Mouse (Mus musculus) urinary bladder, postnatal 25 days (tissue): ENCODE results near the gene Tma7.

Experiments
- DNase-seq: peaks from one replicate; pipeline ENCODE4 v3.0.0; 2022; ENCODE audit warnings: low spot score

Gene Tma7

DNA sequence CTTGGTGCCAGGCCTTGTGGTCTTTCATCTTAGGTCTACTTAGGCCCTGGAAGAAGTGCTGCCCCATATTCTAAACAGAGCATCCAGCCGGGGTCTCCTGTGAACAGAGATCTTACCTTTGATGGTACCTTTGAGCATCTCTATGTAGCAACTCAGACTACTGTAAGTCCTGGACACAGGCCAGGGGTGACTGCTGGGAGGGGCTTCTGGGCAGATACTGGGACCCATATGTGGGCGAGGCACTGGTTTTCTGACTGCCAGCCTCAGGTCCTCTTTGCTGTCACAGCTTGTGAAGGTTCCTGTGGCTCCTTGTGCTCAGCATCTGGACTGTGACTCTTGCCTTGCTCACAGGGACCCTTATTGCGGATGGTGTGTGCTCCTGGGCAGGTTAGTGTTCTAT, 20.2 kb upstream of the Tma7 start:
- no peak for DNase-seq

- no peak for DNase-seq
Observed at GRCm38 (mm10) chr9:109101933-109102445, 19.6 kb upstream of the Tma7 start.

GRCm38 (mm10) chr9:109100307-109100928, 18.0 kb upstream of the Tma7 start:
- no peak for DNase-seq

DNA sequence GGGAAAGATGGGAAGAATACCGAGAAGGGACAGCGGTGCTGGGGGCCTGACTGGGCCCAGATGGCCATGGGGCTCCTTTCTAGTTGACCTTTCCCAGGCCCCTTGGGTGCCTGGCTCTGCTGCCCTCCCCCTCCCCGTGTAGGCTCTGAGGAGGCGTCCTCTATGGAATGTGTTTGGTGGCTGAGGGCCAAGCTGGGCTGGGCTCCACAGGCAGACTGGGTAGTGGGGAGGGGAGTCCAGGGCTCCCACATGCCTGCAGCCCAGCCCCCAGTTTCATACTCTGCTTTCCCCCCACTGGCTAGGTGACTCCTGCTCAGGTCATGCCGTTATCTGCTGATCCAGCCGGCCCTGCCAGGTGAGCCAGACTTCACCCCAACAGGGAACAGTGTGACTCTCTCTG, 16.6 kb upstream of the Tma7 start:
- DNase-seq = no peak

- no peak for DNase-seq
Observed at GRCm38 (mm10) chr9:109098366-109098765, 16.0 kb upstream of the Tma7 start.

- no peak for DNase-seq
Observed at GRCm38 (mm10) chr9:109097831-109098230, 15.4 kb upstream of the Tma7 start.

DNA sequence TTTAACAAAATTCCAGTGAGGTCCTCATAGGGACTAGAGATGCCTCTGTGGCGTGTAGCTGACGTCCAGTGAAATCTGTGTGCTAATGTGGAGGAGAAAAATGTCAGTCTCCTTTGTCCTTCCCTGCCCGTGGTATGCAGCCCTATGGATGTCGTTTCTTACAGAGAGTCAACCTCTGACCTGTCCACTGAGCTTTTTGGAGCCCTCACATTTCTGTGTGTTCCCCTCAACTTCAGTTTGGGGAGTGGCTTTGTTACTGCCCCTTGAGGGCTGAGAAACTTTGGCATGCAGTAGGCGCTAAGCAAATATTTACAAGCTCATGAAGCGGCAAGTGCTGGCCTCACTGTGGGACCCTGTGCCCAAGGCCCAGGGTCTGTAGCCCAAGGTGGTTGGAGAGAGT, 14.9 kb upstream of the Tma7 start:
- no peak for DNase-seq

DNA sequence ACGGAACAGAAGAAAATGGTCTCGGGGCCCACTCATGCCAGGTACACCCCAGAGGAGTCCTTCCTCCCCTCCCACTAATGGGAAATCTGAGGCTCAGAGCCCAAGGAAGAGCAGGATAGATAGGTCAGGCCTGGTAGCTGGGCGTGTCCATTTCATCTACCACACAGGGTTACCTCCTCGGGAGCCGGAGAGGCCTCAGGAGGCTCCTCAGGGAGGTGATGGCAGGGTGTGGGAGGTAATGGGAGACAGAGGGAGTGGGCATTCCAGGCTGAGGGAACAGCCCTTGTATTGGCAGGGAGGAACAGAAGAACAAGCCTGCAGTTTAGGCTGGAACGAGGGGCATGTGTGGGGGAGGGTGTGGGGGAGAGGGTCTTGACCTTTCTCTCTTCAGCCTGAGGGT, 14.5 kb upstream of the Tma7 start:
- no peak for DNase-seq

- no peak for DNase-seq
Observed at GRCm38 (mm10) chr9:109096251-109096661, 13.9 kb upstream of the Tma7 start.

DNA sequence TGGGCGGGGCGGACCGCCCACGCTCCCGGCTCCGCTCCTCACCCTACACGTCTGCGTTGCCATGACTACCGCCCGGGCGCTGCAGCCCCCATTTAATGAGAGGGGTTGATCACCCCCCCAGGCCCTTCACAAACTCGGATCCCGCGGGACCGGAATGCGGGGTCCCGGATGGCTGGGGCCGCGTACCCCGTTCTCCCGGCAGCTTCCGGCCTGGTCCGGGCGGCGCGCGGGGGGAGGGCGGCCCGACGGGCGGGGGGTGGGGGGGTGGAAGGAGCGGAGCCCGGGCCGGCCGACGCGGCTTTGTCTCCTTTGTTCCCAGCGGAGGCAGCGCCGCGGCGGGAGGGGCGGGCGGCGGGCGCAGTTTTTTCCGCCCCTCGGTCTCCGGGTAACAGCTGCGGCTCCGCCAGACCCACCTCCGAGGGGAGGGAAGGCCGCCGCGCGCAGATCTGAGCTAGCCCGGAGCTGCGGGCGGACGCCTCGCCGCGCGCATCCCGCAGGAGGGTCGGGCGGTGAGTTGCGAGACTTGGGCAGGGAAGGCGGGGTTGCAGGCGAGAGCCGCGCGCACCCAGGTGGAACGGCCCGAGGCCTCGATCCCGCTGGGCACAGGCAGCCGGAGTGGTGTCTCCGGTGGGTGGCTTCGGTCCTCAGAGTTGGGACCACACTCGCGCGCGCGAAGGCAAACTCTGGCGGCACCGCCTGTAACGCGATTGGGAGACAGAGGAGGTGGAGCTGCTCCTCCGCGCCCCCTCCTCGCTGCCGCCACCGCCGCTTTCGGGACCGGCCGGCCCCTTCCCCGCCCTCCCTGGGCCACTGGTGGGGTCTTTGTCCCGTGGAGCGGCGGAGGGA, 13.0 kb upstream of the Tma7 start, which contains the start of gene Plxnb1:
Gene Plxnb1, plus strand, starts transcription at position 253 of the 846 bp plus-strand sequence.
- DNase-seq = peak; percentile 61

- no peak for DNase-seq
Observed at GRCm38 (mm10) chr9:109094553-109095136, 12.3 kb upstream of the Tma7 start.

DNA sequence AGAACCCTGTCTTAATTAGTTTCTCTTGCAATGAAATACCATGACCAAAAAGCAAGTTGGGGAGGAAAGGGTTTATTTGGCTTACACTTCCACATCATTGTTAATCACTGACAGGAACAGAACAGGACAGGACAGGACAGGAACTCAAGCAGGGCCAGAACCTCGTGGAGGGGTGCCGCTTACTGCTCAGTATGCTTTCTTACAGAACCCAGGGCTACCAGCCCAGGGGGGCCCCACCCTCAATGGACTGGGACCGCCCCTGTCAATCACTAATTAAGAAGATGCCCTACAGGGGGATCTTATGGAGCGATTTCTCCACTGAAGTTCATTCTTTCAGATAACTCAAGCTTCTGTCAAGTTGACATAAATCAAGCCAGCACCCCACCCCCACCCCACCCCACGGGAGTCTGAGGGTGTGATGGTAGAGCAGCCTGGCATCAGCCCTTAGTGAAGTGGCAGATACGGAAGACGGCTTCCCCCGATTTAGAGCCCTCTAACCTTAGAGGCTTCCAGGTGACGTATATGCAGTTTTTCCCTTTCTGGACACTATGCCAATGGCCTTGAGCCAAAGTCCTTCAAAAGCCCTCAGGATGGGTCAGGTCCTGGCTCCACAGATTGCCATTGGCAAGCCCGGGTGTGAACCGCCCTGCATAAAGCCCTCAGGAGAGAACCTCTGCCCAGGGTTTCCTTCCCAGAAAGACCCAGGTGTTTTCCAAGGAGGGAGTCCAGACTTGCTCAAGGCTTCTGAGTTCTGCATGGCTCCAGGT, 11.6 kb upstream of the Tma7 start:
- no peak for DNase-seq

GRCm38 (mm10) chr9:109092799-109093198, 10.4 kb upstream of the Tma7 start:
- no peak for DNase-seq

- DNase-seq = no peak
Observed at GRCm38 (mm10) chr9:109091802-109092201, 9.4 kb upstream of the Tma7 start.

- DNase-seq = peak; percentile 29
Observed at GRCm38 (mm10) chr9:109090446-109090845, 8.1 kb upstream of the Tma7 start.

DNA sequence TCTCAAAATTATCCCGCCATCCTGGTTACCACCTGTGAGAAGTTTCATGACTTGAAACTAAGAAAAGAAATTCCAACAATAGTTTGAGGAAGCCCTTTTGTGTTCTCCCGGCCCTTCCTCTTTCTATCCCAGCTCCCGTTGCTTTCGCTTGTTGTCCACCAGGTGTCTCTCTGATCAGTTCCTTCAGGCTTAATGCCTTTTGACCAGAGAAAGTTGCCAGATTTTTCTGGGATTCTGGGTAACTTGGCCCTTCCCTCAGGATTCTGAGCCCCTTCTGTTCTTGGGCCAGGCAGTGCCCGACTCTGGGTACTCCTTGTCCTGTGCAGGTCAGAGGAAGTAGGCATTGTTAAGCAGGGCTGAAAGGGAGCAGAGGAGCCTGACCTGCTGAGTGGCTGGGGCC, 5.6 kb upstream of the Tma7 start:
- peak; percentile 47 for DNase-seq

GRCm38 (mm10) chr9:109084922-109085321, 2.5 kb upstream of the Tma7 start:
- DNase-seq = no peak

DNA sequence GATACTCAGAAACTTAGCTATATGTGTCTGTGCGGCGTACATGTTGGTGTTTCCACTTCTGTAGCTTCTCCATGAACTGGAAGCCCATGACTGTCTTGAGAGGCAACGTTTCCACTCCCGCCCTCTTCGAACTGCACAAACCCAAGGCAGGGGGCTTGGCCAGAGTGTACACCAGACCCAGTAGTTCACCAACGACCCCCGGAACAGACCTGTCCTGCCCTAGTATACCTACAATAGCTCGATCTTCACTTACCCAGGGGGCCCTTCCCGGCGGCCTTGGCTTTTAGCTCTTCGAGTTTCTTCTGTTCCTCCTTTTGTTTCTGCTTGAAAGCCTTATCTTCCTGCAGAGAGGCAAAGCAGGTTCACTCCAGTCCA, 651 bp downstream of the Tma7 start:
- DNase-seq = no peak

DNA sequence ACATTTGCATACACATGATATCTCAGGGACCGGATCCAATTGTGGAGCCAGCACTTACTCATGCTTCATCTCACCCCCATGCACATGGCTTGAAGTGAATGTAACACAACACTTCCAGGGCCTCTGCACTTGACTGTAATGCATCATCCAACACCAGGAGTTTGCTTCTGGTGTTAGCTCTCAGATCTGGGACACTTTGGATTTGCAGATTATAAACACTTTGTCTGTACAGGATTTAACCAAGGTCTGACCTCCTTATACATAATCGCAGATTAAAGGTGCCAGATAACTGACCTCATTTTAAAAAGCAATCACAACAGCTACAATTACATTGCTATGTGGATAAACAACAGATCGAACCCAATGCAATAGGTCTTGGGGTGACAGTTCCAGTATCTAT, 1.9 kb downstream of the Tma7 start:
- no peak for DNase-seq

DNA sequence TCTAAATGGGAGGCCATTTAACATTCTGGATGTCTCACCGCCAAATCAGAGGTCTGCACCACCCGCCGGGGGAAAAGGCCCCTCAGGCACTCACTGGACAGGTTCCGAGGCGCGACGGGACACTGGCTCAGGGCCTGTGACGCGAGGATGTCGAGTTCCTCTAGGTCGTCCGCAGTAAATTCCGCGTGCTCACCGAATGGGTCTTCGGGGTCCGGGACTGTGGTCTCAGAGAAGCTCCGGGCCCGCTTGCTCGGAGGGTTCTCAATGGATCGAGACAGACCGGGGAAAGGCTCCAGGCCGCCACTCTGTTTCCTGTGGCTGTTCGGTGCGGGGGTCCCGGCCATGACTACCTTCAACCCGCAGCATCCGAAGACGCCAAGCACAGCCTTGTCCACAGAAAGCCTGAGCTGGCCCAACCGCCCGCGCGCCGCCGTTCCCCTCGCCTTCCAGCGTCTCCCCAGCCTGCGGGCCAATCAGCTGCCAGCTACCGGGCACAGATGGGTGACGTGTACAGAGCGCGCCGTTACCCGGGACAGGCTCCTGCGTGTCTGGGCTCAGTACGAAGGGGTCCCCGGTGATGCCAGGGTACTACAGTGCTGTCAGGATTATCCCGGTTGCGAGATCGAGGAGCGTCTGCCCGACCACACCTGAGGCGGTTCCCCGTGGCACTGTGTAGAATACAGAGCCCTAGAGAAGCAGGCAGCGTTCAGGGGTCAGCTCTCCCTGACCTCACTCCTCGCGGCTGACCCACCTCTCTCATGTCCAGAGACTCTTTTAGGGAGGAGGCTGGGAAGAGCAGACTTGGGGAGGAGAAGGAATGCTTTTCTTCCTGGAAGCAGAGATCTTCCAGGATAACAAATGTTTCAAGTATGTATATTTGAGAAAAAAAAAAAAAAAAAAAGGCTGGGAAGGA, 8.5 kb downstream of the Tma7 start, which contains the start of gene Atrip:
Gene Atrip, minus strand, starts transcription at position 464 of the 913 bp plus-strand sequence.
- peak; percentile 90 for DNase-seq
